Mouse (Mus musculus): Measurements from ENCODE around the gene Zfp189.
A peak's percentile ranks its signal among the peaks of the same experiment; 100 is the strongest.
"Not testable (repeated sequence)": the region's sequence is repeated elsewhere in the genome, so short reads cannot be mapped to it uniquely, and the experiment has no call there.

The Zfp189 gene

DNA sequence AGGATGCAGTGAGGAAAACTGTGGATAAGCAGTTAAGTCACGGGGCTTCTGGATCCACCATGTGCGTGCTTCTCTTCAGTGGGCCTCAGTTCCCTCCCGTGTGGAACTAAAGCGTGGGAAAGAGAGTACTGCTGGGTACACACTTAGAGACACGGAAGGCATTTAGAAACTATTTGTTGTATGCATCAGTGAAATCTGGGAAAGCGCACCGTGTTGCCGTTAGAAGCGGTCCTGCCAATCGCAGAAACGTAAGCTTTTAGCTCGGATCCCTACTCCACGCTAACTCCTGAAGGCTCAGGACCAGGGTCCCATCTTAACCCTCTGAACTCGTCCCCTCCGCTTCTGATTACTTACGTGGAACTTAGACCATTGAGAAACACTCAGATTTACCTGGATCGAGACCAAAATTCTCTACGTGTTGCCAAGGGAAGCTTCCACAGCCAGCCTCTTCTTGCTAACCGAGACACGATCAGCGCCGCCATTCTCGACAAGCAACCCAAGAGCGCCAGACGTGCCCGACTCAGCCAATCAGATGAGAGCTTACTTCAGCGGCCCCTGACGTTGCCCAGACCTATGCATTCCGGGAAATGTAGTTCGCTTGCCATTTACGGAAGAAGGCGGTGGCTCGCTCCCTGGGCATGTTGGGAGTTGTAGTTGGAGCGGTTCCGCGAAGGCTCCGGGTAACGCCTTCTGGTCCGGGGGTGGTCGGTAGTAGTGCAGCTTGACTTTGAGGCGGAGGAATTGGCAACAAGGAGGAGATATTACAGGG, at the start of gene Zfp189, which contains the start of gene Mrpl50:
TSS of gene Zfp189 (plus strand) at position 605 of the 769 bp plus-strand sequence.
TSS of gene Mrpl50 (minus strand) at position 522 of the 769 bp plus-strand sequence.
- DNase-seq (ENCODE audit: low read depth, low spot score): peak; percentile 96

DNA sequence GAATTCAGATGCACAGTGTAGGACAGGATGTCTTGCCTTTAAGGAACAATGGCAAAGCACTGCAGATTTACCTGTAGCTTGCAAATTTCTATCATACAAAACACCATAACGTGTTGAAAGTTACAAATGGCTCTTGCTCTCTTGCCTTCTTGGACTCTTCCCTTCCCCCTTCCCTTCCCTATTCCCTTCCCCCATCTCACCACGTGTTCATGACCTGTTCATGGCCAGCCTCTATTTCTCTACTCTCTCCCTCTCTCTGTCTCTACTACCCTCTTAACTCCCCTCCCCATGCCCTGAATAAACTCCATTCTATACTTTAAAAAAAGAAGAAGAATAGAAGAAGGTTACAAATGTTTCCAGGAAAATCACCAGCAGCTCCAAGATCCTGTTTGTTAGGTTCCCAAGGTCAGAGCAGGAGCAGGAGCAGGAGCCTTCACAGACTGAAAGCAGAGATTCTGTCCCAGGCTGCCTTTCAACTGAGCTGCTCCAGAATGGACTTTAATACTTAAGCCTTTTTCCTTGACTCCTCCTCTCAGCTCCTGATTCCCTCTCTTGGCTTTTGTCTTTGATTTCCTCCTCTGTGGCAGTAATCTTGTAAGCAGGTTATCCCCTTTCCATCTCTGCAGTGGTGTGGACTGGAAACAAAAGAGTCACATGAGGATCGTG, 47.4 kb upstream of the Zfp189 start, which contains the start of gene Acnat1:
TSS of gene Acnat1 (minus strand) at position 478 of the 666 bp plus-strand sequence.
- DNase-seq (ENCODE audit: low read depth, low spot score): no peak

DNA sequence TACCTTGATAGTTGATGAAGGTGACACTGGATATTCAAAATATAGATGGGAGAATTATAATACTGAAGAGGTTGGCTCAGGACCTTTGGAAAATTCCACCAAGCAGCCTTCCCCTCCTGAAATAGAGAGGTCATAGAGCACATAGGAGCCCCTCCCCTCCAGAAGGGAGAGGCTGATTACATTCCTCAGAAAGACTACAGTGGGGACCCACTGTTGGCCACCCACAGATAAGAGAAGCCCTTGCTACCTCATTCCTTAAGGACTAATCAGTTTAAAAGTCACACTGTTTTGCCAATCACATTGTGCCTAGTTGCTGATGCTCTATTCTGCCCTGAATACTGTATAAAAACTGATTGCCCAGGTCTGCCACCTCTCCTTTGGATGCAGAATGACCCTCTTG, 46.4 kb upstream of the Zfp189 start:
- no peak for DNase-seq (ENCODE audit: low read depth, low spot score)

DNA sequence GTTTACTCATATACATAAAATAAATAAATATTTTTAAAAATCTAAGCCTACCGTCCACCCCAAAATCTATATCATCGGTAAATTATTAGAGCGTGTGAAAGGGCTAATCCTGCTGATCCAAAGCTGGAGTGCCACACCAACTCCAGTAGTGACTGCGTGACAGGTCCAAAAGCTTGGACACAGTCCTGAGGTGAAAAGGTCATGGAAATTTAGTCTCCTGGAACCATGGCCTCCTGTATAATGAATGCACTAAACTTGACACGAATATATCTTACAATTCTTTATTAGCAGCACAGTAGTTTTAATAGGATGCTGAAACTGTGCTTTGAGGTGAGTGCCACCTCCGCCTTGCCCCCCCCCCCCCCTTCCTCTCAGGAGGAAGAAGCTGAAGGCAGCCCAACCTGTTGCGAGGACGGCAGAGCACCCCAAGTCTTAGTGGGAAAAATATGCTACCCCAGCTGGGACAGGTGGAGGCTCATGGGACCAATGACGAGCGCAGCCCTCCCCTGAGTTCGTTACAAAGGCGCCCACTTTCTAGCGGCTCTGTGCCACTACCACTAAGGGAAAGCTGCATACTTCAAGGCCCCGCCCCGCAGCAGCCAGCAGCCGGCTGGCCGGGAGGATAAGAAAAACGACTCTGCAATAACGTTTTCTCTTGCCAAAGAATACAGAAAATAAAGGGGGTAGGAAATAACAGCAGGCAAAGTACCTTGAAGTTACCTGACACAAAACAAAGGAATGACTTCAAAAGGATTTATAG, 42.7 kb upstream of the Zfp189 start:
- peak; percentile 35 for DNase-seq (ENCODE audit: low read depth, low spot score)

DNA sequence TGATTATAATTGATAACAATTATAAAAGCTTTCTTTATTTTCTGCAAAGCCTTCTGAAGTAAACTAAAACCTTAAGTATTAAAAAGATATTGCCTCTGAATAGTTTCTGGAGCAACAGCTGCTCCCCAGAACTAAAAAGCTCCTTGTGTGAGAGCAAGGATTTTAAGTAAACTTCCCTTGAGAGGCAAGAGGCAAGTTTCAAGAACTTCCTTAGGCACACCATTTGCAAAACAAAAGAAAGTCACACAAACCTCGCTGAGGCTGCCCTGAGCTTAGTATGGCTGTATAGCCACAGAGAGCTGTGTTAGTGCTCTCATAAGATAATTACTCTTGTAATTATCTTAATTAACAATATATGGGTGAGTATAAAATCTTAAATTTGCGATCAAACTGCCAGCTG, 41.9 kb upstream of the Zfp189 start:
- not testable (repeated sequence) for DNase-seq (ENCODE audit: low read depth, low spot score)

DNA sequence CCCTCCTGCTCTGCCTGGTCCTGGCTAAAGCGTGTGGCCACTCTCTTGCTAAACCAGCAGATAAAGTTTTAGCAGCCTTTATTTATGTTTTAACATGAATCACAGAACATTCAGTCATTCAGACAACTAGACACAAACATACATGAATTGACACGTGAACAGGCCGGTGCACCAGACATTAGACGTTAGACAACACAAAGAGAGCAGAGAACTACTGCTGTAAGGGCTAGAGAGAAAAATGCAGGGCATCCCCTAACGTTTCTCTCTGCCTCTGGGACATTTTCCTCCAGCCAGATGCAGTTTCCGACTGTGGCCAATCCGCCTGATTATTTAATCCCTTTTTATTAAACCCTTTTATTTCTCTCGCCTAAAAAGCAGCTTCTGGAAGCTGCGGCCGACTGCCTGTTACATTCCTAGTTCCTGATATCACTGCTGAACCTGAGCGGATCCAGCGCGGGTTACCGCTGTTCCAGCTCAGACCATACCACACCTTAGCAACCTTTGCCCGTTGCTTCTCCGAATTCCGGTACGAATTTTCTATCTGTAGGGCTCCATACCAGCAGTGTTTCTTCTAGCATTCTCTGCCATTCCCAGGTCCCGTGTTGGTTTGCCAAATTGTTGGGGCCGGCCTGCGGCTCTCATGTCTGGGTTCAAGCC, 40.7 kb upstream of the Zfp189 start:
- peak; percentile 10 for DNase-seq (ENCODE audit: low read depth, low spot score)

DNA sequence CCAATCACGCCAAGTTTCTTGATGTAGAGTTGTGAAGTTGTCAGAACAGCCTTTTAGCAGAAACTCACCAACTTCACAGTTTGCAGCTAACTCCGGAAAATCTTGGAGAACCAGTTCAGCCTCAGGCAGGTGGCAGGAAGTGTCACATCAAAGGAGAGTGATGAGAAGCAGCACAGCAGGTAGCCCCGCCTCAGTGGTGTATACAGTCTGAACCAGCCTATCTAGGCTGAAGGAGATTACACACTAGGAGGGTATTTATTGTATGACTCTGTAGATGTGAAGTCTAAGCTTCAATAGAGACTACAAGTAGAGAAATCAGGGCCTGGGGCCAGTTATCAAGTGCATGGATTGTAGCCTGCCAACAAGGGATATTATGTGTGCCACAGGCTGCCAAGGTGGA, 40.1 kb upstream of the Zfp189 start:
- peak; percentile 10 for DNase-seq (ENCODE audit: low read depth, low spot score)

DNA sequence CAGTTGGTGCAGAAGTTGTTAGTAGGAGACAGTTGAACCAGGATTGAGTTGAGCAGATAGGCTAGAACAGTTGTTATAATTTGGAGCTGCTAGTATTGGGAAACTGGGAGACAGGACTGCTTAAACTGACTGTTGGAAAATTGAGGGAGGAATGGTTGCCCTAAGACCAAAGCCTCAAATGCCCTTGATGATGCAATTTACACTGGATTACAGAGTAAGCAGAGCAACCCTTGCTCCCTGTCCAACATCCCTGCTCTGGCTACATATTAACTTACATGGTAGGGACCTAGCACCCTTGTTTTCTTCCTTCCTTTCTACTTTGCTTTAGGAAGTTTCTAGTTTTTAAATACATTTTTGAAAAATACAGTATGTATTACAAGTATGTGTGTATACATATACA, 35.5 kb upstream of the Zfp189 start:
- no peak for DNase-seq (ENCODE audit: low read depth, low spot score)

DNA sequence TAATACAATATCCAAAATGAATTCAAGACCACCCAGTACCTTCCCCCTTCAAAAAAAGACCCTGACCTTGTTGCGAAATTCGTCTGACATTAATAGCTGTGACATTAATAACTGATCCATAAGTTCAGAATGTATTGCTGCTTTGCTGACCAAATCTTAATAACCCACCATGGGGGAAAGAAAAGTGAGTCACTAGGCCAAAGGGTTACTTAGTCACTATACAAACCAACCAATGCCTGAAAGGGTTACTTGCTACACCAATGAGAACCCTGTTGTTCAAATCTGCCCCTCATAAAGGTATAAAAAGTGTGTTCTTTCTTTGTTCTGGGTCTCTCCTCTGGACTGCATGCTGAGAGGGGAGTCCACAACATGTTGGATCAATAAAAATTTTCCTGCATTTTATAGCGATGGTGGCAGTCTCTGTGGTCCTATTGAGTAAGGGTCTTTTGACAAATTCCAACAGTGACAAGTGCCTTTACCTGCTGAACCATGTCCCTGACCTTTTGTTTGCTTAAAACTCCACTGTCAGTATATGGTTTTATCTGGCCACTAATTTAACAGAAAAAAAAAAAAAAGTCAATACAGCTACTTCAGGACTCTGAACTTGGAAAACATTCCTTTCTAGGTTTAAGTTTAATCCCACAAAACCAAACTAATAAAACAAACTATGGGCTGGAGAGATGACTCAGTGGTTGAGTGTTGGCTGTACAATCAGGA, 34.9 kb upstream of the Zfp189 start:
- DNase-seq (ENCODE audit: low read depth, low spot score): not testable (repeated sequence)

DNA sequence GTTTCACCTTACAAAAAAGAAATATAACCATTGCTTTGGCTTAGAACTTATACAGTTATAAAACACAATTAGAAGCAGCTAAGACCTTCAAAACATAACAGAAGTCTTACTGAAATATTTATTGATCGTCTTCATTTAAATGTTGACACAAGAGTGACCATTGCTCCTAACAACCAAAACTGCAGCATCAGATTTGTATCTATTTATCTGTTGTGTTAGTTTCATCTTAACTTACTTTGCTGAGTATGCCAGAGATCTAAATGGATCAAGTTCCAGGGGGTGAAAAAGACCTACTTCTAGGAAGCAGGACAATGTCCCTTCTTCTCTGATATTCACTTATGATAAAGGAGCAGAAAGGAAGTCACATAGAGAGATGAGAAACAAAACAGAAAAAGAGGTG, 17.4 kb upstream of the Zfp189 start:
- no peak for DNase-seq (ENCODE audit: low read depth, low spot score)

DNA sequence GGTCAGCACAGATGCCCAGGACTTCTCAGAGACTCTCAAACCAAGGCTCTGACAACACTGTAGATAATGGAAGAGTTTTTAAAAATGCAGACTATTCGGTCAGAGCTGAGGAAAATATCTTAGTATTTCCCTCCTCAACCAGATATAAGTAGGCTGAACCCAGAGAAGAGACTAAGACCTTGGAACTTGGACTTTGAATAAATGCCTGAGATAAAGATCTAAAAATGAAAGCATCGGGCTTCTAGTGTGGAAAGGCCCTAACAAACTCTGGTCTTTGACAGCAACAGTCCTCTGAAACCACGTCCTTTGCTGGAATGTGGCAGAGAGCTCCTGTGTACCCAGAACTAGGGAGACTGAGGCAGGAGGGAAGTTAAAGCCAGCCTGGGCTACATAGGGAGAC, 14.6 kb upstream of the Zfp189 start, which contains the start of gene Baat:
TSS of gene Baat (minus strand) at position 172 of the 400 bp plus-strand sequence.
- DNase-seq (ENCODE audit: low read depth, low spot score): no peak

DNA sequence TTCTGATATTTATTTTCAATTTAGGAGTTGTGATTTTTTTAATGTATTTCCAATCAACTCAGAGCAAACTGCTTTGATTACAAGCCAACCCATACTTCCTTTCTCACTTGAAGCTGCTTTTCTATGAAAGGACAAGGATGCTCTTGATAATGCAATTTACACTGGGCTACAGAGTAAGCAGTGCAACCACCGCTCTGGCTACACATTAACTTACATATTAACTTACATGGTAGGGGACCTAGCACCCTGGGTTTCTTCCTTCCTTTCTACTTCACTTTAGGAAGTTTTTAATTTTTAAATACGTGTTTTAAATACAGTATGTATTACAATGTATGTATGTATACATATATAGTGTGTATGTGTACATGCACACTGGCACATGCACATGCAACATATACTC, 11.8 kb upstream of the Zfp189 start:
- DNase-seq (ENCODE audit: low read depth, low spot score): no peak

DNA sequence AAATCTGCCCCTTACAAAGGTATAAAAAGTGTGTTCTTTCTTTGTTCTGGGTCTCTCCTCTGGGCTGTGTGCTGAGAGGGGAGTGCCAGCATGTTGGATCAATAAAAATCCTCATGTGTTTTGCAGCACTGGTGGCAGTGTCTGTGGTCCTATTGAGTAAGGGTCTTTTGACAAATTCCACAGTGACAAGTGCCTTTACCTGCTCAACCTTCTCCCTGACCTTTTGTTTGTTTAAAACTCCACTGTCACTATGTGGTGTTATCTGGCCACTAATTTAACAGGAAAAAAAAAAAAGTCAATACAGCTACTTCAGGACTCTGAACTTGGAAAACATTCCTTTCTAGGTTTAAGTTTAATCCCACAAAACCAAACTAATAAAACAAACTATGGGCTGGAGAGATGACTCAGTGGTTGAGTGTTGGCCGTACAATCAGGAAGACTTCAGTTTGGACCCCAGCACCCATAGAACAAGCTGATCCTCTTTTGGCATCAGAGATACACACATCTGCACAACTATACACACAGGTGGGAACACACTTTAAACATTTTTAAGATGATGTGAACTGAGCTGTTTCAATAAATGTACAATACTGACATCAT, 10.6 kb upstream of the Zfp189 start:
- not testable (repeated sequence) for DNase-seq (ENCODE audit: low read depth, low spot score)

DNA sequence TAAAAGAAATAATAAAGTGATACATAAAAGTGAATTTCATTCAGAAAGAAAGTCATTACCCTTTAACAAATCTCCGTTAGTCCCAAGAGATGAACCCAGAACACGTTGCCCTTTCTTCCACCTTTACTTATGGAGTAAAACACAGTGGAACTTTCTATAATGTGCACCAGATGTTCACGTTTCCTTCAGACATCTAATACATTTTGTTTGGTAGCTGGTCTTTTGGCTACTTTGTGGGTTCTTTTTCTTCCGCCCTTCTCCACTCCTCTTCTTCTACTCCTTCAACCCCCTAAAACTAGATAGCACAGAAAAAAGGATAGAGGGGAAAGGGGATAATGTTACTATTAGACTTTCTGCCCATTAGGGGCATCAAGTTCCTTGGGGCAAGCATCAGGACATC, 8.3 kb upstream of the Zfp189 start:
- DNase-seq (ENCODE audit: low read depth, low spot score): peak; percentile 20

DNA sequence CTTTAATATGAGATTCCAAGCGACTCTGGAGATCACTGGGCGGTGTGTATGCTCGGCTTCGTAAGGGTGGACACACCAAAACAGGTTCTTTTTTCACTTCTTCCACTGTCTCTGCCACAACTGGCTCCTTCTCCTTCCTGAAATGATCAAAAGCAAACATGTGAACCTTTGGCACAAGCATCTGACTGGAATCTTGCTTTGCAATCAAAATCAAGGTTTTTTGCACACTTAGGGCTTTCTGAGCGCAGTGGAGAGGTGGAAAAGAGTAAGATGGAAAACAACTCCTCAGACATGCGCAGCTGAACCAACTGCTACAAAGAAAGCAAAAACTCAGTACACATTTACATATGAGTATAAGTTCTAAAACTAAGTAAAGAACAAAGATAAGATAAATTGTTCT, 6.5 kb upstream of the Zfp189 start:
- DNase-seq (ENCODE audit: low read depth, low spot score): no peak

DNA sequence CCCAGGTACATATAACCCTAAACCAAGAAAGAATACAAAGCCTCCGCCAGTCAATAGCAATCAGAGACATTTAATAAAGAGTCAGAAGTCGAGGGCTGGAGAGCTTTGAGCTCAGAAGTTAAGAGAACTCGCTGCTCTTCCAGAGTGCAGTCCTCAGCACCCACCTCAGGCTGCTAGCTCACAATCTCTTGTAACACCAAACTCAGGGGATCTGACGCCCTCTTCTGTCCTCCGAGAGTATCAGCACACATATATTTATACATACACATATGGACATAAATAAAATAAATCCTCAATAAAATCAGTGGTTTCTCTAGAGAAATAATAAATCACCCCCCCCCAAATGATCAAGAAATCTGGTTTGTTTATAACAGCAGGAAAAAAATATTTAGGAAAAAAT, 1.5 kb upstream of the Zfp189 start:
- no peak for DNase-seq (ENCODE audit: low read depth, low spot score)

DNA sequence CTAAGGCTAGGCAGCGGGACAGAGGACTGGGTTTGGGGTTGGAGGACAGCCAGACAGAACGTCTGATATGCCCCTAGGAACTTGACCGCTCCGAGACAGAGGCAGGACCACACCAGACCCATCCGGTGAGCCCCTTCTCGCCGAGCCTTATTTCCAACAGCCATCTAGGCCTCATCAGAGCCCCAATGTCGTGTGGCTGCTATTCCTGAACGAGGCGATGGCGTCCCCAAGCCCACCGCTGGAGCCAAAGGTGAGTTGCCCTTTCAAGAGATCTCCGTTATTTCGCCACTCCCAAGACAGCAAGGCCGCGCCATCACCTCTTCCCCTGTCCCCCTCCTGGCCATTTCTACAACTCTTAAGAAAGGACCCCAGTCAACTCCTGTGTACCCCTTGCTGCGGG, 370 bp downstream of the Zfp189 start:
- no peak for DNase-seq (ENCODE audit: low read depth, low spot score)

DNA sequence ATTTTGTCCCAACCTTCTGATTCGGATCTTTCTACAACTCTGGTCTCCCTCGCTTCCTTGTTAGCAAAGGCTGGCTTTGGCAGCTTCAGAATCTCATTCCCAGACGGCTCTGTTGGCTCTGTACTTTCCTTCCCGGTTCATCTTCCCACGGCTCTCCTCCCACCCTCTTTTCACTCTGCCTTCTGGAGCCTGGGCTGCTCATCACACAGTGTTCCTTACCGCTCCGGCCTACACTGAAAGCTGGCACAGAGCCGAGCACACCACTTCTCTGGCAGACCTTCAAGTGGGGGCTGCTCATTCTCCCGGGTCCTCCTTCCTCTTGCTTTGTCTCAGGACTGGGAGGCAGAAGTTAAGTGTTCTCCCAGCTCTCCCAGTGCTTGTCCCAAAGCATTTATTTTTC, 1.6 kb downstream of the Zfp189 start:
- DNase-seq (ENCODE audit: low read depth, low spot score): no peak

DNA sequence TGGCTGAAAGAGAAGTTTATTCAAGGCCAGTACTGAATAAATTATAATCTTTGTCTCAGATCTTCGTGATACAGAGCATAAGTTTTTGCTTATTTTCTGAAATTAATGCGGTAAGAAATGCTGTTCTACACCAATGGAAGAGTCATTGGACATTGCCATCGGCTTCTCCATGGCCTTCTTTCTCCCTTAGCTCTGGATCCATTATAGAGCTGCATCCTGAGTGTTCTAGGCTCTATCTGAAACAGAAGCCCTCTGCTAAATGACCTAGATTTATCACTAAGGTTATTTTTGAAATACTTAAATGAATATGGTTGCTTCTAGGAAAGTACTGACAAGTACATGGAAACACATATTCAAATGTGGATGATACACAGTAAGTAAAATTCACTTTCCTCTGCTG, 14.1 kb downstream of the Zfp189 start:
- no peak for DNase-seq (ENCODE audit: low read depth, low spot score)

DNA sequence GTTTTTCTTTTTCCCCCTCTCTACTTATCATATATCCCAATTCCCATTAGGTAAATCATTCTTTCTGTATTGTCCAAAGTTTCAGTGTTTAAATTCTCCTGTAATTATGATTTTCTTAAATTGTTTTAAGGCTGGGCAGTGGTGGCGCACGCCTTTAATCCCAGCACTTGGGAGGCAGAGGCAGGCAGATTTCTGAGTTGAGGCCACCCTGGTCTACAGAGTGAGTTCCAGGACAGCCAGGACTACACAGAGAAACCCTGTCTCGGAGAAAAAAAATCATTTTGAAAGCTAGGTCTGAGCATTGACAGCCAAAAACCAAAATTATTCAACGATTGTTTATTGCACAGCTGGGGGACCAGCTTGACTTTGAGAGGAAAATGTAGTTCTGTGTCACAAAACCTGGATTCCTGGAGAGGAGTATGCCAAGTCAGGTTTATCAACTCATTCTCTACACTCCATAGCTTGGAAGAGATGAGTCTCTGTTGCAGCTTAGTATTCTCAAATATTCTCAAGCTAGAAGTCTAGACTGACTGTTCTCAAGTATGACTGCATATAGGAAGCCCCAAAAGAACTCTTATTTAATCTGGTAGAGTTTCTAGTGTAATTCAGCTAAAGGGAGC, 14.8 kb downstream of the Zfp189 start:
- DNase-seq (ENCODE audit: low read depth, low spot score): no peak

Data from forelimb bud, embryonic 11.5 days (tissue).